Mouse (Mus musculus): ENCODE data around the gene Rab37.

DNA sequence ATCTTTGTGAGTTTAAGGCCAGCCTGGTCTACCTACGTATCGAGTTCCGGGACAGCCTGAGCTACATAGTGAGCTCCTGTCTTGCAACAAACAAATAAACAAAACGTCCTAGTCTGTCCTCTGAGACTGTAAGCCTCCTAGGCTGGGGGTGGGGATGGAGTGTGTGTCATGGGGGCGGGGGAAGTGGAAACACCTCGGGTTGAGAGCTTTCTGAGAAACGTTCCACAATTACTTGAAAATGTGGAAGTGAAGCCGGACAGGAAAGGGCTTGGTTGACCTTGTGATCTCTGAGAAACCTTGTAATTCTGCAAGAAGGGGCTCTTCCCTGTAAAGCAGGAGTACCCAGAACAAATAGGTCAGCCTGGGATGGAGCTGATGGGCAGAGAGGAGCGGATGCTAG, 28.2 kb downstream of the Rab37 start:
- TF ChIP-seq CTCF (IDR thresholded peaks at IDR 0.05; ENCODE audit: control insufficient read depth, insufficient read depth, insufficient read length) (no peak), FOSL1 (IDR thresholded peaks at IDR 0.05; ENCODE audit: insufficient read depth, low read length, poor library complexity, severe bottlenecking) (no peak), CEBPB (IDR thresholded peaks at IDR 0.05; ENCODE audit: low read depth) (no peak), USF1 (IDR thresholded peaks at IDR 0.05; ENCODE audit: low read depth) (no peak), MAX (IDR thresholded peaks at IDR 0.05) (no peak), MYOG (IDR thresholded peaks at IDR 0.05; ENCODE audit: control insufficient read depth, extremely low read depth, insufficient read length) (no peak), MYOD1 (IDR thresholded peaks at IDR 0.05; ENCODE audit: control insufficient read depth, insufficient read length, low read depth) (no peak)
